Mouse (Mus musculus) heart, postnatal 14 days (tissue): ENCODE data around the gene Tacc2. TPM values are rescaled to one million over a fixed set of nuclear protein-coding genes. Genes with fewer than 3 reads are reported as not detected.
"Not testable (repeated sequence)": the region's sequence is repeated elsewhere in the genome, so short reads cannot be mapped to it uniquely, and the experiment has no call there.

ENCODE experiments used
- DNase-seq, 2 experiments: peaks; one replicate each; pipeline ENCODE4 v3.0.0; 2021 to 2022
- intact Hi-C: fragments of 180-260 bp; cut with DNase I; formaldehyde crosslinking; loops from one replicate; pipeline ENCODE4 v1.15.1; 2025
- total RNA-seq, 2 experiments: library from RNA; stranded (reverse); gene quantifications; 2 replicates each; pipeline ENCODE4 v1.2.3; 2021

The Tacc2 gene
- total RNA-seq, 2 experiments from 2014 or later: 316 to 336 TPM

GRCm38 (mm10) chr7:130645994-130646761 is 68.9 kb downstream of the Tacc2 start:
- DNase-seq: peak; percentile 84 to 87
- intact Hi-C loops: loop anchor here (2.0 kb wide), 1 partner anchor 25 kb away; no protein-coding TSS in a partner anchor

GRCm38 (mm10) chr7:130646762-130647139 is 69.5 kb downstream of the Tacc2 start:
- DNase-seq: peak; percentile 82 to 83
- intact Hi-C loops: loop anchor here (2.0 kb wide), 1 partner anchor 24 kb away; no protein-coding TSS in a partner anchor

GRCm38 (mm10) chr7:130648061-130648460 is 70.8 kb downstream of the Tacc2 start:
- intact Hi-C loops: no loop called here
- no peak for DNase-seq

- no peak for DNase-seq
- intact Hi-C loops: no loop called here
These were observed 72.0 kb downstream of the Tacc2 start for GRCm38 (mm10) chr7:130649257-130649656.

- intact Hi-C loops: no loop called here
- DNase-seq: no peak
These were observed 73.4 kb downstream of the Tacc2 start for GRCm38 (mm10) chr7:130650621-130651020.

- no peak for DNase-seq
- intact Hi-C loops: no loop called here
These were observed 75.9 kb downstream of the Tacc2 start for GRCm38 (mm10) chr7:130653036-130653555.

- peak; percentile 59 to 61 for DNase-seq
- intact Hi-C loops: no loop called here
These were observed 77.3 kb downstream of the Tacc2 start for GRCm38 (mm10) chr7:130654562-130654961.

- no peak for DNase-seq
- intact Hi-C loops: no loop called here
These were observed 79.7 kb downstream of the Tacc2 start for GRCm38 (mm10) chr7:130656965-130657364.

- intact Hi-C loops: no loop called here
- DNase-seq: peak; percentile 82 to 83
These were observed 80.5 kb downstream of the Tacc2 start for GRCm38 (mm10) chr7:130657751-130658150.

- DNase-seq: no peak
- intact Hi-C loops: no loop called here
These were observed 81.9 kb downstream of the Tacc2 start for GRCm38 (mm10) chr7:130659129-130659528.

GRCm38 (mm10) chr7:130662250-130662649 is 85.0 kb downstream of the Tacc2 start:
- no peak for DNase-seq
- intact Hi-C loops: no loop called here

GRCm38 (mm10) chr7:130662869-130663268 is 85.6 kb downstream of the Tacc2 start:
- DNase-seq: no peak
- intact Hi-C loops: no loop called here

- intact Hi-C loops: no loop called here
These were observed 86.8 kb downstream of the Tacc2 start for GRCm38 (mm10) chr7:130664037-130664436.

GRCm38 (mm10) chr7:130664629-130665028 is 87.4 kb downstream of the Tacc2 start:
- DNase-seq: no peak
- intact Hi-C loops: no loop called here

More at GRCm38 (mm10) chr7:130664037-130664436, 86.8 kb downstream of the Tacc2 start:
- no peak for DNase-seq

- intact Hi-C loops: no loop called here
- DNase-seq: no peak
These were observed 88.1 kb downstream of the Tacc2 start for GRCm38 (mm10) chr7:130665358-130665757.

GRCm38 (mm10) chr7:130668013-130668412 is 90.8 kb downstream of the Tacc2 start:
- intact Hi-C loops, DNase-seq: not testable (repeated sequence)

- intact Hi-C loops: no loop called here
- DNase-seq: no peak
These were observed 91.6 kb downstream of the Tacc2 start for GRCm38 (mm10) chr7:130668729-130669281.

- peak; percentile 69 to 78 for DNase-seq
- intact Hi-C loops: no loop called here
These were observed 92.2 kb downstream of the Tacc2 start for GRCm38 (mm10) chr7:130669370-130669881.

GRCm38 (mm10) chr7:130670358-130670757 is 93.1 kb downstream of the Tacc2 start:
- no peak for DNase-seq
- intact Hi-C loops: loop anchor here (2.0 kb wide), 1 partner anchor 24 kb away; no protein-coding TSS in a partner anchor

GRCm38 (mm10) chr7:130671301-130671700 is 94.1 kb downstream of the Tacc2 start:
- intact Hi-C loops: loop anchor here (2.0 kb wide), 1 partner anchor 24 kb away; no protein-coding TSS in a partner anchor
- DNase-seq: peak; percentile 72 to 74
